Mouse (Mus musculus) heart, embryonic 11.5 days (tissue): ENCODE data around the gene Cobl. TPM values are rescaled to one million over a fixed set of nuclear protein-coding genes. Genes with fewer than 3 reads are reported as not detected.
A peak's percentile ranks its signal among the peaks of the same experiment; 100 is the strongest.

Experiments
- ATAC-seq: fragments of 200-750 bp; cut with Nextera tagmentation; replicated peaks from 2 replicates; pipeline ENCODE4 v1.8.0; 2017; ENCODE audit warnings: moderate library complexity; ENCODE audit not compliant: insufficient number of reproducible peaks, low FRiP score, low TSS enrichment
- H3K27ac ChIP-seq: fragments of 300-500 bp; sonication (generic); 2 replicates; pipeline ENCODE4 v1.5.1; 2014; ENCODE audit warnings: mild to moderate bottlenecking, low read depth, low read length
- H3K27me3 ChIP-seq: fragments of 300-500 bp; sonication (generic); 2 replicates; pipeline ENCODE4 v1.6.1; 2014; ENCODE audit warnings: mild to moderate bottlenecking, low read length, mixed read lengths; ENCODE audit not compliant: control insufficient read depth, insufficient read depth
- H3K36me3 ChIP-seq: fragments of 300-500 bp; sonication (generic); 2 replicates; pipeline ENCODE4 v1.6.1; 2014; ENCODE audit warnings: mild to moderate bottlenecking, low read length, moderate library complexity, mixed read lengths; ENCODE audit not compliant: control insufficient read depth, insufficient read depth
- H3K4me1 ChIP-seq: fragments of 300-500 bp; sonication (generic); 2 replicates; pipeline ENCODE4 v1.6.1; 2014; ENCODE audit warnings: low read length; ENCODE audit not compliant: control insufficient read depth, insufficient read depth
- H3K4me2 ChIP-seq: fragments of 300-500 bp; sonication (generic); 2 replicates; pipeline ENCODE4 v1.6.1; 2014; ENCODE audit warnings: mild to moderate bottlenecking, moderate library complexity
- H3K4me3 ChIP-seq: fragments of 300-500 bp; sonication (generic); 2 replicates; pipeline ENCODE4 v1.5.1; 2014; ENCODE audit warnings: low read depth, low read length
- H3K9ac ChIP-seq: fragments of 300-500 bp; sonication (generic); 2 replicates; pipeline ENCODE4 v1.6.1; 2014; ENCODE audit warnings: mild to moderate bottlenecking, low read depth, low read length, moderate library complexity
- H3K9me3 ChIP-seq: fragments of 300-500 bp; sonication (generic); replicated peaks from 2 replicates; pipeline ENCODE4 v1.6.1; 2016; ENCODE audit warnings: low read length; ENCODE audit not compliant: control insufficient read depth
- WGBS: fragments of 180-500 bp; shearing (Covaris S2); extraction: QIAGEN DNeasy Blood & Tissue Kit; methylation state at CpG from one replicate; pipeline ENCODE4 v1.1.7; 2014; ENCODE audit not compliant: insufficient replicate concordance; 5-methylcytosine and 5-hydroxymethylcytosine counted together
- polyA plus RNA-seq: library from polyadenylated mRNA; unstranded; fragments of >200 nt; fragmentation: Nextera tagmentation; extraction: Ambion mirVana; gene quantifications from 2 replicates; pipeline ENCODE4 v1.2.1, GENCODE M21; 2014

Gene Cobl
- polyA plus RNA-seq = 31.4 and 36.0 TPM in 2 replicates

- Histone ChIP-seq H3K27me3 (peaks cover 18% of the 10 kb centered on the region), H3K27ac (no peak within 1 kb of the TSS), H3K9me3 (no peaks in the 10 kb centered on the region), H3K9ac (peak within 1 kb of the TSS; percentile 66), H3K4me3 (peak within 1 kb of the TSS; percentile 69), H3K4me2 (peak within 1 kb of the TSS; percentile 95), H3K36me3 (no peaks in the 10 kb centered on the region), H3K4me1 (no peaks in the 10 kb centered on the region)
- no peak; the same call in 1 of the 2 replicates for ATAC-seq
- WGBS = 2% methylated on average over 79 of the region's 89 CpGs
Measured at GRCm38 (mm10) chr11:12464181-12465162, at the start of gene Cobl. TSS of gene Cobl (minus strand) at chr11:12464960.

- H3K9me3 ChIP-seq = no peaks in the 10 kb centered on the region
- 53% methylated on average over 5 of the region's 5 CpGs for WGBS
Measured at GRCm38 (mm10) chr11:12513796-12514195, 49.0 kb upstream of the Cobl start.

GRCm38 (mm10) chr11:12506371-12506890, 41.7 kb upstream of the Cobl start:
- WGBS = 83% methylated on average over 6 of the region's 6 CpGs

More at GRCm38 (mm10) chr11:12513796-12514195, 49.0 kb upstream of the Cobl start:
- no peak overlapping the region for H3K4me2 ChIP-seq
- no peaks in the 10 kb centered on the region for H3K4me1 ChIP-seq
- no peak overlapping the region for H3K4me3 ChIP-seq
- H3K9ac ChIP-seq = no peak overlapping the region
- no peak overlapping the region for H3K27ac ChIP-seq
- H3K36me3 ChIP-seq = no peaks in the 10 kb centered on the region
- no peaks in the 10 kb centered on the region for H3K27me3 ChIP-seq
- no peak for ATAC-seq

GRCm38 (mm10) chr11:12503756-12504155, 39.0 kb upstream of the Cobl start:
- Histone ChIP-seq H3K4me1 (no peaks in the 10 kb centered on the region), H3K27me3 (no peaks in the 10 kb centered on the region), H3K9me3 (no peaks in the 10 kb centered on the region), H3K4me3 (no peak overlapping the region), H3K27ac (no peak overlapping the region), H3K4me2 (no peak overlapping the region), H3K9ac (no peak overlapping the region), H3K36me3 (no peaks in the 10 kb centered on the region)
- WGBS = 73% methylated on average over 4 of the region's 4 CpGs
- no peak for ATAC-seq

More at GRCm38 (mm10) chr11:12506371-12506890, 41.7 kb upstream of the Cobl start:
- H3K36me3 ChIP-seq = no peaks in the 10 kb centered on the region
- H3K9me3 ChIP-seq = no peaks in the 10 kb centered on the region
- no peak for ATAC-seq
- no peak overlapping the region for H3K9ac ChIP-seq
- no peaks in the 10 kb centered on the region for H3K4me1 ChIP-seq
- no peak overlapping the region for H3K4me2 ChIP-seq
- no peak overlapping the region for H3K4me3 ChIP-seq
- no peak overlapping the region for H3K27ac ChIP-seq
- no peaks in the 10 kb centered on the region for H3K27me3 ChIP-seq

GRCm38 (mm10) chr11:12501721-12502120, 37.0 kb upstream of the Cobl start:
- WGBS = 70% methylated on average over 3 of the region's 3 CpGs

GRCm38 (mm10) chr11:12493791-12494190, 29.0 kb upstream of the Cobl start:
- H3K27me3 ChIP-seq = no peaks in the 10 kb centered on the region
- no peak overlapping the region for H3K4me3 ChIP-seq
- H3K4me1 ChIP-seq = 0 out of 2 replicates have a peak, but pooled peaks cover 6% of the 10 kb centered on the region
- no peak overlapping the region for H3K4me2 ChIP-seq
- no peaks in the 10 kb centered on the region for H3K36me3 ChIP-seq
- 0 out of 2 replicates have a peak, but pooled peaks have one; percentile 63 for ATAC-seq
- no peak overlapping the region for H3K9ac ChIP-seq
- no peak overlapping the region for H3K27ac ChIP-seq
- H3K9me3 ChIP-seq = no peaks in the 10 kb centered on the region

More at GRCm38 (mm10) chr11:12501721-12502120, 37.0 kb upstream of the Cobl start:
- no peak overlapping the region for H3K27ac ChIP-seq
- H3K27me3 ChIP-seq = no peaks in the 10 kb centered on the region
- H3K9me3 ChIP-seq = no peaks in the 10 kb centered on the region
- no peak overlapping the region for H3K9ac ChIP-seq
- no peaks in the 10 kb centered on the region for H3K36me3 ChIP-seq
- no peaks in the 10 kb centered on the region for H3K4me1 ChIP-seq
- ATAC-seq = no peak
- H3K4me2 ChIP-seq = no peak overlapping the region
- H3K4me3 ChIP-seq = no peak overlapping the region

GRCm38 (mm10) chr11:12479856-12480403, 15.2 kb upstream of the Cobl start:
- Histone ChIP-seq H3K4me3 (no peak overlapping the region), H3K27ac (no peak overlapping the region), H3K4me1 (no peaks in the 10 kb centered on the region), H3K9ac (no peak overlapping the region), H3K9me3 (no peaks in the 10 kb centered on the region), H3K36me3 (no peaks in the 10 kb centered on the region), H3K27me3 (no peaks in the 10 kb centered on the region), H3K4me2 (no peak overlapping the region)
- WGBS = 83% methylated on average over 3 of the region's 3 CpGs
- ATAC-seq = no peak

GRCm38 (mm10) chr11:12474299-12474935, 9.7 kb upstream of the Cobl start:
- no peak overlapping the region for H3K4me2 ChIP-seq
- 74% methylated on average over 5 of the region's 5 CpGs for WGBS
- no peaks in the 10 kb centered on the region for H3K36me3 ChIP-seq
- no peaks in the 10 kb centered on the region for H3K9me3 ChIP-seq
- H3K4me1 ChIP-seq = no peaks in the 10 kb centered on the region
- no peaks in the 10 kb centered on the region for H3K27me3 ChIP-seq
- H3K27ac ChIP-seq = no peak overlapping the region
- no peak for ATAC-seq
- no peak overlapping the region for H3K4me3 ChIP-seq
- no peak overlapping the region for H3K9ac ChIP-seq
